Mouse (Mus musculus) thymus, adult 2 months (tissue): ENCODE measurements around the gene Stk24. TPM values are rescaled to one million over a fixed set of nuclear protein-coding genes. Genes with fewer than 3 reads are reported as not detected.

Source experiments
- DNase-seq: peaks from one replicate; pipeline ENCODE4 v3.0.0; 2021
- H3K27ac ChIP-seq: fragments of 200-500 bp; 2 replicates; pipeline ENCODE4 v1.5.1; 2012; ENCODE audit warnings: low read length, control low read depth; ENCODE audit not compliant: control insufficient read depth, insufficient read depth
- H3K27me3 ChIP-seq: fragments of 200-500 bp; 2 replicates; pipeline ENCODE4 v1.6.1; 2012; ENCODE audit warnings: mild to moderate bottlenecking, low read length, moderate library complexity, mixed read lengths; ENCODE audit not compliant: control insufficient read depth, insufficient read depth
- H3K36me3 ChIP-seq: fragments of 200-500 bp; 2 replicates; pipeline ENCODE4 v1.6.1; 2012; ENCODE audit warnings: mild to moderate bottlenecking, low read length, moderate library complexity; ENCODE audit not compliant: control insufficient read depth, insufficient read depth
- H3K4me1 ChIP-seq: fragments of 200-500 bp; replicated peaks from 2 replicates; pipeline ENCODE4 v1.6.1; 2012; ENCODE audit warnings: low read length; ENCODE audit not compliant: control insufficient read depth, insufficient read depth
- H3K4me3 ChIP-seq: fragments of 200-500 bp; 2 replicates; pipeline ENCODE4 v1.5.1; 2012; ENCODE audit warnings: mild to moderate bottlenecking, low read length, control low read depth, moderate library complexity; ENCODE audit not compliant: control insufficient read depth, insufficient read depth
- CTCF ChIP-seq: fragments of 200-500 bp; IDR thresholded peaks from 2 replicates; pipeline ENCODE4 v1.5.1; 2012; ENCODE audit warnings: mild to moderate bottlenecking, control low read depth, low read length, moderate library complexity, borderline replicate concordance; ENCODE audit not compliant: control insufficient read depth, poor library complexity, insufficient read depth; ENCODE audit errors: extremely low read depth
- POLR2A ChIP-seq: fragments of 200-500 bp; IDR thresholded peaks from 2 replicates; pipeline ENCODE4 v1.6.1; 2012; ENCODE audit warnings: mild to moderate bottlenecking, low read length, control low read depth, moderate library complexity; ENCODE audit not compliant: control insufficient read depth, poor library complexity, insufficient read depth; ENCODE audit errors: extremely low read depth
- WGBS: fragments of 180-500 bp; shearing (Covaris S2); methylation state at CpG from one replicate; pipeline ENCODE4 v1.1.7; 2018; 5-methylcytosine and 5-hydroxymethylcytosine counted together
- polyA plus RNA-seq: library from polyadenylated mRNA; depleted of rRNA; stranded (reverse); fragments of >200 nt; gene quantifications from 2 replicates; pipeline ENCODE4 v1.2.3, GENCODE M21; 2012; rRNA removed

The Stk24 gene
- polyA plus RNA-seq, 1 experiment: 57.1 TPM

DNA sequence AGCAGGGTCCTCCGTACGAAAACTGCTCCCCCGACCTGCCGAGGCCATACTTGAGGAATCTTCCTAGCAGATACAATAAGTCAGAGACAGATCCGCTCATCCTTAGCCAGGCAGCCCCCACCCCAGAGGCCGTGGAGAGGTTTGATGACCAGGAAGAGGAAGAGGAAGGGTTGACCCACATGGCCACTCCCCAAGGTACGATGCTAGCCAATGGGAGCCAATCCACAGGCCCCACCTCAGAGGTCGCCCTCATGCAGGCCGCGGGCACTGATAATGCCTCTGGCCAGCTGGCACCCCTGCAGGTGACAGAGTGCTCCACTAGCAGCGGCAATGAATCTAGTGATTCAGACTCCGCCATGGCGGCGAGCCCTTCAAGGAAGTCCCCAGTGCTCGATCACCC, 135.7 kb downstream of the Stk24 start:
- TF ChIP-seq CTCF (no peak), POLR2A (no peak)
- DNase-seq: no peak
- WGBS: 95% methylated on average over 15 of the region's 15 CpGs

DNA sequence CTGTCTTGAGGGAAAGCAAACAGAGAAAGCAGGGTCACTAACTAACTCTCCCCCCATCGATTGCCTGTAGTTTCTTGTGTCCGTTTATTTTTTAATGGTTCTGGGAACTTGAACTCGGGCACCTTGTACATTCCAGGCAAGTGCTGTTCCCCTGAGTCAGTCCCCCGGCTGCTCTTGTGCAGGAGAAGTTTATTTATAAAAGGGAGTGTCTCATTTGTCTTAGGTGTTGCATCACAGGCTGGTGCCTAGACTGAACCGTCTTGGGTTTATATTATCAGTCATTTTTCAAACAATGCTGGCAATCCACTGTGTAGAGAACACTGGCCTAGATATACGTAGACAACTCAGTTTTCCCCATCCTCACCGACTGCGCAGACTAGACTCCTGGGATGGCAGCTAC, 140.4 kb downstream of the Stk24 start:
- H3K36me3 ChIP-seq: no peaks in the 10 kb centered on the region
- H3K27me3 ChIP-seq: no peaks in the 10 kb centered on the region
- DNase-seq: no peak
- no peaks in the 10 kb centered on the region for H3K4me1 ChIP-seq
- WGBS: 93% methylated on average over 8 of the region's 8 CpGs
- no peak overlapping the region for H3K27ac ChIP-seq
- H3K4me3 ChIP-seq: no peak overlapping the region
- TF ChIP-seq CTCF (no peak), POLR2A (no peak)

More for the DNA sequence above, 135.7 kb downstream of the Stk24 start:
- Histone ChIP-seq H3K36me3 (no peaks in the 10 kb centered on the region), H3K27me3 (no peaks in the 10 kb centered on the region), H3K27ac (no peak overlapping the region), H3K4me1 (no peaks in the 10 kb centered on the region), H3K4me3 (no peak overlapping the region)

GRCm38 (mm10) chr14:121238727-121239126, 141.1 kb downstream of the Stk24 start:
- no peak for TF ChIP-seq POLR2A
- TF ChIP-seq CTCF: no peak
- no peak for DNase-seq
- Histone ChIP-seq H3K27me3 (no peaks in the 10 kb centered on the region), H3K27ac (no peak overlapping the region), H3K36me3 (no peaks in the 10 kb centered on the region), H3K4me3 (no peak overlapping the region), H3K4me1 (no peaks in the 10 kb centered on the region)
- WGBS: 98% methylated on average over 10 of the region's 10 CpGs

DNA sequence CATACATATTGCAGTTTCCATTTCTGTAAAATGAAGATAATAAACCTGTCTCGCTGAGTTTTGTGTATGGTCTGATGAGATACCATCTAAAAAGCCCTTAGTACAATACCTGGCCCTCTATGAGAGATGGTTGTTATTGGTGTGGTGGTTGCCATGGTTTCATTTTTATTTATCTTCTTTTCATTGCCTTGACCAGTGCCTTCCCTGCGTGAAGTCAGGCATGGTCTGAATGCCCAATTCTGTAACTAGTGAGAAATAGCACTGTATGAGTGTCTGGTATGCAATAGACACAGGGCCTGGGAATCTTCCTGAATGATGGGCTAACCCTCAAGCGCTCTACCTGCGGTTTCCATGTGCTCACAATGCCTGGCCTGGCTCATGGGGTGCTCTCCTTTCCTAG, 143.1 kb downstream of the Stk24 start:
- Histone ChIP-seq H3K27me3 (no peaks in the 10 kb centered on the region), H3K4me3 (no peak overlapping the region), H3K27ac (no peak overlapping the region), H3K36me3 (no peaks in the 10 kb centered on the region), H3K4me1 (no peaks in the 10 kb centered on the region)
- WGBS: 95% methylated on average over 4 of the region's 4 CpGs
- TF ChIP-seq CTCF: no peak
- no peak for TF ChIP-seq POLR2A
- no peak for DNase-seq

Other genes starting within 250 kb of the Stk24 start
- 2.0 and 2.4 TPM in 2 replicates for gene Slc15a1, start 125.2 kb upstream of the Stk24 start, polyA plus RNA-seq